Mouse (Mus musculus) E14TG2a.4 (cell line): ENCODE data around the gene Pigu.

ENCODE experiments used
- CTCF ChIP-seq: conservative IDR thresholded peaks from 2 replicates; pipeline ENCODE4 v1.5.1; 2014; ENCODE audit warnings: low read length
- POU5F1 ChIP-seq: IDR thresholded peaks from 2 replicates; pipeline ENCODE4 v1.6.1; 2014; ENCODE audit warnings: low read length, borderline replicate concordance

- TF ChIP-seq CTCF = no peak
- TF ChIP-seq POU5F1 = no peak
Measured at GRCm38 (mm10) chr2:155313671-155314070, 43.6 kb downstream of the Pigu start.
